ENCODE assay signal across 12 mouse cellular contexts in genomic region chr16:92821938-92822629, GRCm38 (mm10). TPM values are rescaled to one million over a fixed set of nuclear protein-coding genes. Genes with fewer than 3 reads are reported as not detected.
DNase-seq lines count a peak whose midpoint lies in the region; ATAC-seq lines count a peak whose summit lies in the region.
"Had no signal": no experiment of that assay in that cellular context is flagged by ENCODE, and none has a peak within 500 bp of the region (broad histone marks: within the 10 kb centered on the region; RNA-seq: fewer than 3 reads in every experiment).

No protein-coding gene starts in this region.

- no peak overlapping the region for H3K4me3 ChIP-seq in heart, embryonic 14.5 days (ENCODE audit: control insufficient read depth in 1 of 2, insufficient read depth in 1 of 2, low read depth in 1 of 2, low read length in 2 of 2)
- H3K4me3 ChIP-seq in liver, embryonic 13.5 days (replicated peaks): peak overlapping the region; percentile 74

- H3K27me3 ChIP-seq in heart, embryonic 14.5 days (ENCODE audit: control insufficient read depth, insufficient read depth, low read length): peaks cover 65% of the 10 kb centered on the region
- no peaks in the 10 kb centered on the region for H3K27me3 ChIP-seq in liver, embryonic 13.5 days

- no peak for ATAC-seq in heart, embryonic 14.5 days (ENCODE audit: insufficient number of reproducible peaks, insufficient read depth, low FRiP score, low read depth)
- peak; percentile 80 for ATAC-seq in liver, embryonic 13.5 days (ENCODE audit: low read depth)
- ATAC-seq: intestine, embryonic 16.5 days had no signal

- 28% methylated on average over 14 of the region's 14 CpGs for WGBS in heart, embryonic 14.5 days
- 9% methylated on average over 14 of the region's 14 CpGs for WGBS in liver, embryonic 13.5 days (ENCODE audit: insufficient replicate concordance)

- no peak for DNase-seq in heart, adult 8-10 months (ENCODE audit: low spot score)
- peak; percentile 12 for DNase-seq in brain, adult 2 months (ENCODE audit: low read depth, low spot score)
- peak; percentile 83 for DNase-seq in liver, embryonic 13.5 days
- DNase-seq in spleen, postnatal 4 days (ENCODE audit: low spot score in 2 of 2): peak; percentile 73 to 80
- no peak for DNase-seq in retina, postnatal 1 day
- DNase-seq in urinary bladder, postnatal 25 days (ENCODE audit: low spot score): no peak
- no peak for DNase-seq in lung, postnatal 36 days
- DNase-seq: cerebellum, postnatal 25 days; left cerebral cortex, postnatal 4 days; right cerebral cortex, postnatal 4 days had no signal

- peak overlapping the region; percentile 13; the same call in 1 of the 2 replicates for H3K4me2 ChIP-seq in heart, embryonic 14.5 days (ENCODE audit: low read length)
- H3K4me2 ChIP-seq in liver, embryonic 13.5 days: peak overlapping the region; percentile 82

- no peak overlapping the region for H3K9ac ChIP-seq in heart, embryonic 14.5 days (ENCODE audit: low read length)
- peak overlapping the region; percentile 86 for H3K9ac ChIP-seq in liver, embryonic 13.5 days

- no peak overlapping the region for H3K27ac ChIP-seq in heart, embryonic 14.5 days (replicated peaks in 1 of 2; ENCODE audit: control insufficient read depth in 1 of 2, insufficient read depth in 1 of 2, low read depth in 2 of 2, low read length in 2 of 2)
- peak overlapping the region; percentile 95 for H3K27ac ChIP-seq in liver, embryonic 13.5 days

- H3K36me3 ChIP-seq in heart, embryonic 14.5 days (ENCODE audit: control insufficient read depth, insufficient read depth, low read length): no peaks in the 10 kb centered on the region
- H3K36me3 ChIP-seq in liver, embryonic 13.5 days: no peaks in the 10 kb centered on the region; the same call in 1 of the 2 replicates

- peaks cover 8 to 13% of the 10 kb centered on the region in 2 experiments; a peak in 3 of 4 replicates for H3K4me1 ChIP-seq in heart, embryonic 14.5 days (ENCODE audit: control insufficient read depth in 2 of 2, insufficient read depth in 2 of 2, low read length in 2 of 2)
- H3K4me1 ChIP-seq in liver, embryonic 13.5 days (replicated peaks): peaks cover 90% of the 10 kb centered on the region

- H3K9me3 ChIP-seq in heart, embryonic 14.5 days (ENCODE audit: control insufficient read depth, low read length): no peaks in the 10 kb centered on the region
- no peaks in the 10 kb centered on the region for H3K9me3 ChIP-seq in liver, embryonic 13.5 days (replicated peaks)

RNA-seq across cellular contexts. Expression of gene Runx1, which starts 3.9 kb away (rescaled TPM):
- 0.86 and 1.0 TPM in 2 replicates for polyA plus RNA-seq in heart, embryonic 14.5 days (2014; fragmentation: Nextera tagmentation; extraction: Ambion mirVana)
- total RNA-seq in heart, adult 8-10 months (2022): 1 to 10 TPM; 1.3 to 3.3 (median 1.7) TPM
- 5.9 and 6.9 TPM in 2 replicates for polyA plus RNA-seq in liver, embryonic 13.5 days (2015; fragmentation: Nextera tagmentation; extraction: Ambion mirVana)

Comparison
In these comparisons a context has a peak if more than half of its experiments do, and no peak if none do; other contexts are left out.
1. DNase-seq: peak in brain, adult 2 months (single experiment), liver, embryonic 13.5 days (single experiment) and spleen, postnatal 4 days (2 of 2); none in heart, adult 8-10 months (single experiment), retina, postnatal 1 day (single experiment), urinary bladder, postnatal 25 days (single experiment) and lung, postnatal 36 days (single experiment).